Mouse (Mus musculus): Measurements from ENCODE around the gene Akap2.

GRCm38 (mm10) chr4:57820839-57821374 is 103.5 kb downstream of the Akap2 start:
- TF ChIP-seq POLR2A (IDR thresholded peaks at IDR 0.05; ENCODE audit: insufficient read length, low read depth), result no peak
- TF ChIP-seq CEBPB (IDR thresholded peaks at IDR 0.05; ENCODE audit: insufficient read depth, poor library complexity, severe bottlenecking), result no peak
- TF ChIP-seq USF1 (IDR thresholded peaks at IDR 0.05; ENCODE audit: low read depth), result no peak
- no peak for TF ChIP-seq TCF12 (IDR thresholded peaks at IDR 0.05; ENCODE audit: insufficient read depth, poor library complexity, severe bottlenecking)
- no peak for TF ChIP-seq MAX (IDR thresholded peaks at IDR 0.05; ENCODE audit: low read depth)
